Mouse (Mus musculus): ENCODE measurements around the gene Myo3a. TPM values are rescaled to one million over a fixed set of nuclear protein-coding genes. Genes with fewer than 3 reads are reported as not detected.
"Not testable (repeated sequence)": the region's sequence is repeated elsewhere in the genome, so short reads cannot be mapped to it uniquely, and the experiment has no call there.

Myo3a gene
- total and polyA plus RNA-seq, 2 experiments from 2014 or later, result 0.06 TPM; not detected in 1

GRCm38 (mm10) chr2:22548421-22548820 lies 321.1 kb downstream of the Myo3a start:
- no peak for DNase-seq (ENCODE audit: low spot score)
- H3K4me3 ChIP-seq (ENCODE audit: low read depth, low read length), result no peak overlapping the region
- no peaks in the 10 kb centered on the region for H3K36me3 ChIP-seq (ENCODE audit: insufficient read depth, low read length)
- TF ChIP-seq CTCF (IDR thresholded peaks at IDR 0.05), result no peak
- no peak overlapping the region for H3K27ac ChIP-seq (ENCODE audit: low read depth, low read length)
- H3K4me1 ChIP-seq (ENCODE audit: insufficient read depth, low read length), result no peaks in the 10 kb centered on the region
- no peaks in the 10 kb centered on the region for H3K27me3 ChIP-seq (ENCODE audit: insufficient read depth, low read length)
- H3K4me2 ChIP-seq (ENCODE audit: low read depth, low read length, poor library complexity, severe bottlenecking), result no peak overlapping the region
- ATAC-seq (ENCODE audit: low FRiP score), result no peak
- no peaks in the 10 kb centered on the region for H3K9me3 ChIP-seq (ENCODE audit: low read length)
- 87% methylated on average over 6 of the region's 6 CpGs for WGBS
- H3K9ac ChIP-seq (replicated peaks; ENCODE audit: low read length, poor library complexity, severe bottlenecking), result no peak overlapping the region

DNA sequence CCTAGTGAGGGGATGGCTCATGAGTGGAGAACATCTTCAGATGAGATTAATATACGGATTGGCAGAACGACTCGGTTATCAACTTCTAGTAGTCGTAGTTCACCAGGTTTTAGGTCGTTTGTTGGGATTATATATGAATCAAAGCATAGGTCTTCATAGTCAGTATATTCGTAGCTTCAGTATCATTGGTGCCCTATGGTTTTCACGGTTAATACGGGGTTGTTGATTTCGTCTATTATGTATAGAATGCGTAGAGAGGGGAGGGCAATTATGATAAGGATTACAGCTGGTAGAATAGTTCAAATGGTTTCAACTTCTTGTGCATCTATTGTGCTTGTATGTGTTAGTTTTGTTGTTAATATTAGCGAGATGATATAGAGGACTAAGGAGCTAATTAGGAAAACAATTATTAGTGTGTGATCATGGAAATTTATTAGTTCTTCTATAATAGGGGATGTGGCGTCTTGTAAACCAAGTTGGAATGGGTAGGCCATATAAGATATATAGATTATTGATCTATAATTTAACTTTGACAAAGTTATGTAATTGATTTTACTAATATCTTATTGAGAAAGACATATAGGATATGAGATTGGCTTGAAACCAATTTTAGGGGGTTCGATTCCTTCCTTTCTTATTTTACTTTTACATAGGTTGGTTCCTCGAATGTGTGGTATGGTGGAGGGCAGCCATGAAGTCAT lies 360.3 kb downstream of the Myo3a start:
- ATAC-seq (ENCODE audit: low FRiP score), result peak; percentile 86
- H3K9me3 ChIP-seq (ENCODE audit: low read length); H3K27me3 ChIP-seq (ENCODE audit: insufficient read depth, low read length); H3K36me3 ChIP-seq (ENCODE audit: insufficient read depth, low read length); H3K27ac ChIP-seq (ENCODE audit: low read depth, low read length); H3K4me2 ChIP-seq (ENCODE audit: low read depth, low read length, poor library complexity, severe bottlenecking); DNase-seq (ENCODE audit: low spot score); H3K9ac ChIP-seq (replicated peaks; ENCODE audit: low read length, poor library complexity, severe bottlenecking); H3K4me3 ChIP-seq (ENCODE audit: low read depth, low read length); H3K4me1 ChIP-seq (ENCODE audit: insufficient read depth, low read length): not testable (repeated sequence)
- 83% methylated on average over 14 of the region's 14 CpGs for WGBS

DNA sequence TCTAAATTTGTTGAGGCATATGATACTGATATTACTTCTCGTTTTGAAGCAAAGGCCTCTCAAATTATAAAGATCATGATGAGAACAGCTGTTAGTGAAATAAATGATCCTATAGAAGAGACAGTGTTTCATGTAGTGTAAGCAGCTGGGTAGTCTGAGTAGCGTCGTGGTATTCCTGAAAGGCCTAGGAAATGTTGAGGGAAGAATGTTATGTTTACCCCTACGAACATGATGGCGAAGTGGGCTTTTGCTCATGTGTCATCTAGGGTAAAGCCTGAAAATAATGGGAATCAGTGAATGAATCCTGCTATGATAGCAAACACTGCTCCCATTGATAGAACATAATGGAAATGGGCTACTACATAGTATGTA lies 360.9 kb downstream of the Myo3a start:
- DNase-seq (ENCODE audit: low spot score); H3K9me3 ChIP-seq (ENCODE audit: low read length); H3K27me3 ChIP-seq (ENCODE audit: insufficient read depth, low read length); H3K4me1 ChIP-seq (ENCODE audit: insufficient read depth, low read length); H3K27ac ChIP-seq (ENCODE audit: low read depth, low read length); H3K4me3 ChIP-seq (ENCODE audit: low read depth, low read length); H3K4me2 ChIP-seq (ENCODE audit: low read depth, low read length, poor library complexity, severe bottlenecking); H3K9ac ChIP-seq (replicated peaks; ENCODE audit: low read length, poor library complexity, severe bottlenecking); H3K36me3 ChIP-seq (ENCODE audit: insufficient read depth, low read length): not testable (repeated sequence)
- WGBS, result 81% methylated on average over 5 of the region's 5 CpGs
- peak; percentile 61 for ATAC-seq (ENCODE audit: low FRiP score)

DNA sequence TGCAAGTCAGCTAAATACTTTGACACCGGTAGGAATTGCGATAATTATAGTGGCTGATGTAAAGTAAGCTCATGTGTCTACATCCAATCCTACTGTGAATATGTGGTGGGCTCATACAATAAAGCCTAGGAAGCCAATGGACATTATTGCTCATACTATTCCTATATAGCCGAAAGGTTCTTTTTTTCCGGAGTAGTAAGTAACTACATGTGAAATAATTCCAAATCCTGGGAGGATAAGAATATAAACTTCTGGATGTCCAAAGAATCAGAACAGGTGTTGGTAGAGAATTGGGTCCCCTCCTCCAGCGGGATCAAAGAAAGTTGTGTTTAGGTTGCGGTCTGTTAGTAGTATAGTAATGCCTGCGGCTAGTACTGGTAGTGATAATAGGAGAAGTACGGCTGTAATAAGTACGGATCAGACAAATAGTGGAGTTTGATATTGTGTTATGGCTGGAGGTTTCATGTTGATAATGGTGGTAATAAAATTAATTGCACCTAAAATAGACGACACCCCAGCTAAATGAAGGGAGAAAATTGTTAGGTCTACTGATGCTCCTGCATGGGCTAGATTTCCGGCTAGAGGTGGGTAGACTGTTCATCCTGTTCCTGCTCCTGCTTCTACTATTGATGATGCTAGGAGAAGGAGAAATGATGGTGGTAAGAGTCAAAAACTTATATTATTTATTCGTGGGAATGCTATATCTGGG lies 361.5 kb downstream of the Myo3a start:
- H3K9ac ChIP-seq (replicated peaks; ENCODE audit: low read length, poor library complexity, severe bottlenecking); H3K4me1 ChIP-seq (ENCODE audit: insufficient read depth, low read length); H3K9me3 ChIP-seq (ENCODE audit: low read length); H3K4me3 ChIP-seq (ENCODE audit: low read depth, low read length); H3K36me3 ChIP-seq (ENCODE audit: insufficient read depth, low read length); H3K27me3 ChIP-seq (ENCODE audit: insufficient read depth, low read length); H3K27ac ChIP-seq (ENCODE audit: low read depth, low read length); H3K4me2 ChIP-seq (ENCODE audit: low read depth, low read length, poor library complexity, severe bottlenecking); DNase-seq (ENCODE audit: low spot score): not testable (repeated sequence)
- 64% methylated on average over 12 of the region's 12 CpGs for WGBS
- ATAC-seq (ENCODE audit: low FRiP score), result peak; percentile 94

DNA sequence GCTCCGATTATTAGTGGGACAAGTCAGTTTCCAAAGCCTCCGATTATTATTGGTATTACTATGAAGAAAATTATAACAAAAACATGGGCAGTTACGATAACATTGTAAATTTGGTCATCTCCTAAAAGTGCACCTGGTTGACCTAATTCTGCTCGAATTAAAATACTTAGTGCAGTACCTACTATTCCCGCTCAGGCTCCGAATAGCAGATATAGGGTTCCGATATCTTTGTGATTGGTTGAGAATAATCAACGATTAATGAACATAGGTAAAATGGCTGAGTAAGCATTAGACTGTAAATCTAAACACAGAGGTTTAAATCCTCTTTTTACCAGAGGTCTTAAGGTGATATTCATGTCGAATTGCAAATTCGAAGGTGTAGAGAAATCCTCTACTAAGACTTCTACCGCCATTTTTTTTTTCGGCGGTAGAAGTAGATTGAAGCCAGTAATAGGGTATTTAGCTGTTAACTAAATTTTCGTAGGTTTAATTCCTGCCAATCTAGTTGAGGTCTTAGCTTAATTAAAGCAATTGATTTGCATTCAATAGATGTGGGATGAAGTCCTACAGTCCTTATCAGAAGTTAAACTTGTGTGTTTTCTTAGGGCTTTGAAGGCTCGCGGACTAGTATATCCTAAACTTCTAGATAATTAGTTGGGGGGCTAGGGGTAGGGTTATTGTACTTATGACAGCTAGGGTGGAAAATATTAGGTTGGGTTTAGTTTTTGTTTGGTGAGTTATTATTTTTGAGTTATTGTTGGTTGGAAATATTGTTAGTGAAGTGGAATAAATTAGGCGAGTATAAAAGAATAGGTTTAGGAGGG lies 362.3 kb downstream of the Myo3a start:
- H3K27ac ChIP-seq (ENCODE audit: low read depth, low read length); H3K4me1 ChIP-seq (ENCODE audit: insufficient read depth, low read length); H3K4me3 ChIP-seq (ENCODE audit: low read depth, low read length); DNase-seq (ENCODE audit: low spot score); H3K9ac ChIP-seq (replicated peaks; ENCODE audit: low read length, poor library complexity, severe bottlenecking); H3K27me3 ChIP-seq (ENCODE audit: insufficient read depth, low read length); H3K4me2 ChIP-seq (ENCODE audit: low read depth, low read length, poor library complexity, severe bottlenecking); H3K36me3 ChIP-seq (ENCODE audit: insufficient read depth, low read length); H3K9me3 ChIP-seq (ENCODE audit: low read length): not testable (repeated sequence)
- peak; percentile 91 for ATAC-seq (ENCODE audit: low FRiP score)
- 89% methylated on average over 16 of the region's 17 CpGs for whole genome bisulfite sequencing

GRCm38 (mm10) chr2:22590206-22590490 lies 362.8 kb downstream of the Myo3a start:
- Histone ChIP-seq H3K4me3 (ENCODE audit: low read depth, low read length) (no peak overlapping the region), H3K27ac (ENCODE audit: low read depth, low read length) (no peak overlapping the region), H3K4me1 (ENCODE audit: insufficient read depth, low read length) (no peaks in the 10 kb centered on the region), H3K27me3 (ENCODE audit: insufficient read depth, low read length) (no peaks in the 10 kb centered on the region), H3K9ac (replicated peaks; ENCODE audit: low read length, poor library complexity, severe bottlenecking) (no peak overlapping the region), H3K4me2 (ENCODE audit: low read depth, low read length, poor library complexity, severe bottlenecking) (no peak overlapping the region), H3K36me3 (ENCODE audit: insufficient read depth, low read length) (no peaks in the 10 kb centered on the region), H3K9me3 (ENCODE audit: low read length) (no peaks in the 10 kb centered on the region)
- DNase-seq (ENCODE audit: low spot score), result no peak
- ATAC-seq (ENCODE audit: low FRiP score), result no peak
- no peak for TF ChIP-seq CTCF (IDR thresholded peaks at IDR 0.05)
